Mouse (Mus musculus): Measurements from ENCODE around the gene Cdc37.

DNA sequence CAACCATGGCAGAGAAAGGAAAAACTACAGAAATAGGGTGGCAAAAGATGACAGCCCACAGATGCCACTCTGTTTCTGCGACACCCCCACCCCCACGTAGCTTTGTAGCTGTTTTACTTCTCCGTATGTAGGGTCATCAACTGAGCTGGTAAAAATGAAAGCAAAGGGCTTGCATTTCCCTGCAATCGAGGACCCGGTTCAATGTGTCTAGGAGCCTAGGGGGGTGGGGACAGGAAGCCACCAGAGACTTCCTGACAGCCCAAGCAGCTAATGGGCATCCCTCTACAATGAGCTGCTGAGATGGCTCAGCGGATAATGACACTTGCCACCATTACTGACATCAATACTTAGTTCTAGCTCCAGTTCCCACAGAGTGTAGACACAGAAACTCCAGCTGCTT, 13.4 kb downstream of the Cdc37 start:
- TF ChIP-seq EP300 (IDR thresholded peaks at IDR 0.05; ENCODE audit: low read depth) (no peak), CTCF (IDR thresholded peaks at IDR 0.05; ENCODE audit: low read depth) (no peak)
